Mouse (Mus musculus) cerebral cortex, adult 2 months (tissue): ENCODE results near the gene Capn7.

Source experiments
- WGBS: fragments of 180-500 bp; shearing (Covaris S2); methylation state at CpG from one replicate; pipeline ENCODE4 v1.1.7; 2018; 5-methylcytosine and 5-hydroxymethylcytosine counted together

Capn7 gene

GRCm38 (mm10) chr14:31414967-31415376, 78.5 kb downstream of the Capn7 start:
- WGBS = 42% methylated on average over 7 of the region's 7 CpGs

- 91% methylated on average over 3 of the region's 3 CpGs for WGBS
These were observed 80.0 kb downstream of the Capn7 start for GRCm38 (mm10) chr14:31416411-31416810.

GRCm38 (mm10) chr14:31416835-31417549, 80.6 kb downstream of the Capn7 start:
- 55% methylated on average over 16 of the region's 16 CpGs for WGBS

GRCm38 (mm10) chr14:31419279-31419678, 82.8 kb downstream of the Capn7 start:
- 59% methylated on average over 4 of the region's 4 CpGs for WGBS

GRCm38 (mm10) chr14:31420135-31420534, 83.7 kb downstream of the Capn7 start:
- WGBS = 92% methylated on average over 8 of the region's 8 CpGs

GRCm38 (mm10) chr14:31420562-31420961, 84.1 kb downstream of the Capn7 start:
- 90% methylated on average over 7 of the region's 7 CpGs for WGBS

GRCm38 (mm10) chr14:31420985-31421384, 84.5 kb downstream of the Capn7 start:
- WGBS = 84% methylated on average over 7 of the region's 7 CpGs
